Mouse (Mus musculus) megakaryocyte, embryonic 14.5 days (primary cell): ENCODE results near the gene Mef2a.

Experiments used
- FLI1 ChIP-seq: IDR thresholded peaks from 2 replicates; pipeline ENCODE4 v1.6.1; 2012; ENCODE audit warnings: low read length, inconsistent platforms, mixed read lengths
- GATA1 ChIP-seq: IDR thresholded peaks from 3 replicates; pipeline ENCODE4 v1.6.1; 2012; ENCODE audit warnings: mixed read lengths, low read length, inconsistent platforms, borderline replicate concordance

GRCm38 (mm10) chr7:67296419-67296818 is 76.2 kb downstream of the Mef2a start:
- no peak for TF ChIP-seq GATA1
- TF ChIP-seq FLI1 = no peak
